Mouse (Mus musculus): ENCODE data around the gene Rela. TPM values are rescaled to one million over a fixed set of nuclear protein-coding genes. Genes with fewer than 3 reads are reported as not detected.
"Not testable (repeated sequence)": the region's sequence is repeated elsewhere in the genome, so short reads cannot be mapped to it uniquely, and the experiment has no call there.

The Rela gene
- polyA plus RNA-seq, 1 experiment from 2014 or later: 42.6 TPM

- DNase-seq (ENCODE audit: low spot score): peak; percentile 19
Observed at GRCm38 (mm10) chr19:5680432-5680831, 43.1 kb downstream of the Rela start.

GRCm38 (mm10) chr19:5684236-5684635 is 47.0 kb downstream of the Rela start:
- Histone ChIP-seq H3K4me1 (replicated peaks; ENCODE audit: insufficient read depth, low read length) (0 out of 2 replicates have a peak, but pooled peaks cover 3% of the 10 kb centered on the region), H3K27ac (no peak overlapping the region), H3K9me3 (replicated peaks; ENCODE audit: low read length) (no peaks in the 10 kb centered on the region), H3K4me2 (ENCODE audit: low read length) (no peak overlapping the region), H3K9ac (ENCODE audit: low read depth, low read length) (no peak overlapping the region), H3K4me3 (replicated peaks; ENCODE audit: low read depth, low read length) (no peak overlapping the region), H3K36me3 (ENCODE audit: insufficient read depth, low read length) (peaks cover 56% of the 10 kb centered on the region), H3K27me3 (ENCODE audit: insufficient read depth, low read length) (no peaks in the 10 kb centered on the region)
- ATAC-seq (replicated peaks; ENCODE audit: low FRiP score, low read depth): no peak
- DNase-seq (ENCODE audit: low spot score): no peak
- TF ChIP-seq CTCF (IDR thresholded peaks at IDR 0.05; ENCODE audit: low read depth): no peak
- 84% methylated on average over 12 of the region's 12 CpGs for WGBS

More at GRCm38 (mm10) chr19:5680432-5680831, 43.1 kb downstream of the Rela start:
- Histone ChIP-seq H3K36me3 (ENCODE audit: insufficient read depth, low read length) (peaks cover 81% of the 10 kb centered on the region), H3K9ac (ENCODE audit: low read depth, low read length) (0 out of 2 replicates have a peak overlapping the region, but pooled peaks have one; percentile 5), H3K4me2 (ENCODE audit: low read length) (no peak overlapping the region), H3K4me1 (replicated peaks; ENCODE audit: insufficient read depth, low read length) (no peaks in the 10 kb centered on the region), H3K27me3 (ENCODE audit: insufficient read depth, low read length) (no peaks in the 10 kb centered on the region), H3K4me3 (replicated peaks; ENCODE audit: low read depth, low read length) (no peak overlapping the region), H3K27ac (no peak overlapping the region), H3K9me3 (replicated peaks; ENCODE audit: low read length) (no peaks in the 10 kb centered on the region)
- ATAC-seq (replicated peaks; ENCODE audit: low FRiP score, low read depth): no peak
- WGBS: 45% methylated on average over 4 of the region's 4 CpGs
- TF ChIP-seq CTCF (IDR thresholded peaks at IDR 0.05; ENCODE audit: low read depth): no peak

- H3K4me1 ChIP-seq (replicated peaks; ENCODE audit: insufficient read depth, low read length): 0 out of 2 replicates have a peak, but pooled peaks cover 3% of the 10 kb centered on the region
- H3K36me3 ChIP-seq (ENCODE audit: insufficient read depth, low read length): peaks cover 50% of the 10 kb centered on the region
- no peak for TF ChIP-seq CTCF (IDR thresholded peaks at IDR 0.05; ENCODE audit: low read depth)
- no peak overlapping the region for H3K4me2 ChIP-seq (ENCODE audit: low read length)
- WGBS: 90% methylated on average over 13 of the region's 13 CpGs
- no peaks in the 10 kb centered on the region for H3K9me3 ChIP-seq (replicated peaks; ENCODE audit: low read length)
- no peak overlapping the region for H3K9ac ChIP-seq (ENCODE audit: low read depth, low read length)
- H3K4me3 ChIP-seq (replicated peaks; ENCODE audit: low read depth, low read length): no peak overlapping the region
- H3K27ac ChIP-seq: no peak overlapping the region
- H3K27me3 ChIP-seq (ENCODE audit: insufficient read depth, low read length): no peaks in the 10 kb centered on the region
- DNase-seq (ENCODE audit: low spot score) (no peak), ATAC-seq (replicated peaks; ENCODE audit: low FRiP score, low read depth) (no peak)
Observed at GRCm38 (mm10) chr19:5684985-5685384, 47.7 kb downstream of the Rela start.

GRCm38 (mm10) chr19:5685431-5685830 is 48.1 kb downstream of the Rela start:
- Histone ChIP-seq H3K4me3 (replicated peaks; ENCODE audit: low read depth, low read length) (no peak overlapping the region), H3K27ac (no peak overlapping the region), H3K9me3 (replicated peaks; ENCODE audit: low read length) (no peaks in the 10 kb centered on the region), H3K27me3 (ENCODE audit: insufficient read depth, low read length) (no peaks in the 10 kb centered on the region), H3K4me1 (replicated peaks; ENCODE audit: insufficient read depth, low read length) (peaks cover 5% of the 10 kb centered on the region), H3K36me3 (ENCODE audit: insufficient read depth, low read length) (peaks cover 47% of the 10 kb centered on the region), H3K9ac (ENCODE audit: low read depth, low read length) (no peak overlapping the region), H3K4me2 (ENCODE audit: low read length) (no peak overlapping the region)
- DNase-seq (ENCODE audit: low spot score) (no peak), ATAC-seq (replicated peaks; ENCODE audit: low FRiP score, low read depth) (no peak)
- TF ChIP-seq CTCF (IDR thresholded peaks at IDR 0.05; ENCODE audit: low read depth): no peak
- WGBS: 93% methylated on average over 19 of the region's 19 CpGs

- Histone ChIP-seq H3K27me3 (ENCODE audit: insufficient read depth, low read length) (no peaks in the 10 kb centered on the region), H3K4me2 (ENCODE audit: low read length) (no peak overlapping the region), H3K36me3 (ENCODE audit: insufficient read depth, low read length) (peaks cover 43% of the 10 kb centered on the region), H3K9me3 (replicated peaks; ENCODE audit: low read length) (no peaks in the 10 kb centered on the region), H3K27ac (no peak overlapping the region), H3K4me3 (replicated peaks; ENCODE audit: low read depth, low read length) (no peak overlapping the region), H3K9ac (ENCODE audit: low read depth, low read length) (no peak overlapping the region), H3K4me1 (replicated peaks; ENCODE audit: insufficient read depth, low read length) (peaks cover 9% of the 10 kb centered on the region)
- TF ChIP-seq CTCF (IDR thresholded peaks at IDR 0.05; ENCODE audit: low read depth): no peak
- no peak for DNase-seq (ENCODE audit: low spot score)
- ATAC-seq (replicated peaks; ENCODE audit: low FRiP score, low read depth): no peak
- 95% methylated on average over 11 of the region's 11 CpGs for WGBS
Observed at GRCm38 (mm10) chr19:5685861-5686260, 48.6 kb downstream of the Rela start.

GRCm38 (mm10) chr19:5686437-5686836 is 49.2 kb downstream of the Rela start:
- Histone ChIP-seq H3K9me3 (replicated peaks; ENCODE audit: low read length) (no peaks in the 10 kb centered on the region), H3K36me3 (ENCODE audit: insufficient read depth, low read length) (peaks cover 37% of the 10 kb centered on the region), H3K27me3 (ENCODE audit: insufficient read depth, low read length) (no peaks in the 10 kb centered on the region), H3K27ac (no peak overlapping the region), H3K9ac (ENCODE audit: low read depth, low read length) (no peak overlapping the region), H3K4me1 (replicated peaks; ENCODE audit: insufficient read depth, low read length) (peaks cover 14% of the 10 kb centered on the region), H3K4me3 (replicated peaks; ENCODE audit: low read depth, low read length) (no peak overlapping the region), H3K4me2 (ENCODE audit: low read length) (no peak overlapping the region)
- no peak for ATAC-seq (replicated peaks; ENCODE audit: low FRiP score, low read depth)
- no peak for DNase-seq (ENCODE audit: low spot score)
- TF ChIP-seq CTCF (IDR thresholded peaks at IDR 0.05; ENCODE audit: low read depth): no peak
- 88% methylated on average over 13 of the region's 13 CpGs for WGBS

GRCm38 (mm10) chr19:5686954-5687353 is 49.7 kb downstream of the Rela start:
- DNase-seq (ENCODE audit: low spot score); H3K9me3 ChIP-seq (replicated peaks; ENCODE audit: low read length); ATAC-seq (replicated peaks; ENCODE audit: low FRiP score, low read depth); H3K27me3 ChIP-seq (ENCODE audit: insufficient read depth, low read length); H3K27ac ChIP-seq; H3K4me3 ChIP-seq (replicated peaks; ENCODE audit: low read depth, low read length): not testable (repeated sequence)
- Histone ChIP-seq H3K36me3 (ENCODE audit: insufficient read depth, low read length) (peaks cover 36% of the 10 kb centered on the region), H3K4me1 (replicated peaks; ENCODE audit: insufficient read depth, low read length) (peaks cover 19% of the 10 kb centered on the region), H3K9ac (ENCODE audit: low read depth, low read length) (peak overlapping the region; percentile 87), H3K4me2 (ENCODE audit: low read length) (peak overlapping the region; percentile 100; the same call in 1 of the 2 replicates)
- WGBS: 87% methylated on average over 11 of the region's 12 CpGs

Data from kidney, postnatal 0 days (tissue).